Mouse (Mus musculus): ENCODE data around the gene Usp24. TPM values are rescaled to one million over a fixed set of nuclear protein-coding genes. Genes with fewer than 3 reads are reported as not detected.

Usp24 gene
- total and polyA plus RNA-seq, 3 experiments: 27.0 to 40.8 (median 31.9) TPM

- no peak for TF ChIP-seq JUND (IDR thresholded peaks at IDR 0.05; ENCODE audit: low read depth, low read length)
- 0 out of 2 replicates have a peak, but pooled peaks have one; percentile 12 for TF ChIP-seq MAX (IDR thresholded peaks at IDR 0.05; ENCODE audit: low read length)
- peak; percentile 38; the same call in 1 of the 2 replicates for TF ChIP-seq ETS1 (IDR thresholded peaks at IDR 0.05; ENCODE audit: low read depth, low read length)
- no peak for TF ChIP-seq BHLHE40 (IDR thresholded peaks at IDR 0.05; ENCODE audit: borderline replicate concordance, low read depth, low read length)
- no peak for TF ChIP-seq CTCF (IDR thresholded peaks at IDR 0.05 in 2 of 3, conservative IDR thresholded peaks at IDR 0.05 in 1 of 3; ENCODE audit: control insufficient read depth in 1 of 3, insufficient read depth in 1 of 3, low read depth in 2 of 3, low read length in 3 of 3, poor library complexity in 1 of 3, severe bottlenecking in 1 of 3)
- peak; percentile 37; the same call in 1 of the 2 replicates for TF ChIP-seq MXI1 (IDR thresholded peaks at IDR 0.05; ENCODE audit: low read depth, low read length)
- TF ChIP-seq RAD21 (IDR thresholded peaks at IDR 0.05; ENCODE audit: low read depth, low read length): no peak
- no peak for TF ChIP-seq NELFE (IDR thresholded peaks at IDR 0.05; ENCODE audit: low read depth, low read length)
- no peak for TF ChIP-seq ZMIZ1 (IDR thresholded peaks at IDR 0.05; ENCODE audit: low read depth, low read length)
- TF ChIP-seq ZC3H11A (IDR thresholded peaks at IDR 0.05; ENCODE audit: low read depth, low read length): no peak
- TF ChIP-seq KAT2A (conservative IDR thresholded peaks at IDR 0.05; ENCODE audit: low read depth, low read length): no peak
- no peak for TF ChIP-seq USF1 (IDR thresholded peaks at IDR 0.05; ENCODE audit: low read depth, low read length)
- no peak for TF ChIP-seq MEF2A (IDR thresholded peaks at IDR 0.05; ENCODE audit: extremely low read depth, insufficient replicate concordance, low read depth, low read length, poor library complexity, severe bottlenecking)
- peak; percentile 40; the same call in 1 of the 2 replicates for TF ChIP-seq SIN3A (IDR thresholded peaks at IDR 0.05; ENCODE audit: low read length)
- peak; percentile 78 for DNase-seq (ENCODE audit: low read depth, low spot score)
Measured at GRCm38 (mm10) chr4:106281492-106282122, 34.4 kb upstream of the Usp24 start.

GRCm38 (mm10) chr4:106282123-106282510 is 33.9 kb upstream of the Usp24 start:
- Histone ChIP-seq H3K27ac (ENCODE audit: control insufficient read depth, low read depth, low read length) (peak overlapping the region; percentile 51; the same call in 1 of the 2 replicates), H3K4me3 (ENCODE audit: control insufficient read depth in 1 of 2, insufficient read depth in 1 of 2, low read depth in 2 of 2, low read length in 2 of 2) (peak overlapping the region; percentile 72 to 100), H3K79me2 (ENCODE audit: control insufficient read depth, insufficient read depth, low read length, poor library complexity) (no peaks in the 10 kb centered on the region), H3K4me1 (ENCODE audit: control insufficient read depth in 1 of 2, insufficient read depth in 2 of 2, low read length in 2 of 2) (peaks cover 4 to 11% of the 10 kb centered on the region in 2 experiments; a peak in 2 of 4 replicates), H3K9ac (ENCODE audit: control insufficient read depth, low read depth, low read length, poor library complexity, severe bottlenecking) (peak overlapping the region; percentile 30; the same call in 1 of the 2 replicates), H3K27me3 (ENCODE audit: control insufficient read depth in 1 of 2, insufficient read depth in 2 of 2, low read length in 2 of 2) (no peaks in the 10 kb centered on the region), H3K36me3 (ENCODE audit: control insufficient read depth in 1 of 2, insufficient read depth in 2 of 2, low read length in 2 of 2) (peaks cover 0 to 2% of the 10 kb centered on the region in 2 experiments; a peak in 1 of 4 replicates), H3K9me3 (replicated peaks; ENCODE audit: insufficient read depth, low read length) (no peaks in the 10 kb centered on the region)
- TF ChIP-seq HCFC1 (IDR thresholded peaks at IDR 0.05; ENCODE audit: low read depth, low read length): no peak
- TF ChIP-seq ETS1 (IDR thresholded peaks at IDR 0.05; ENCODE audit: low read depth, low read length): no peak
- no peak for TF ChIP-seq ZNF384 (IDR thresholded peaks at IDR 0.05; ENCODE audit: low read depth, low read length)
- peak; percentile 60 for TF ChIP-seq NRF1 (IDR thresholded peaks at IDR 0.05; ENCODE audit: insufficient read depth, low read depth, low read length, poor library complexity, severe bottlenecking)
- no peak for TF ChIP-seq GABPA (IDR thresholded peaks at IDR 0.05; ENCODE audit: low read depth, low read length)
- TF ChIP-seq KAT2A (conservative IDR thresholded peaks at IDR 0.05; ENCODE audit: low read depth, low read length): no peak
- TF ChIP-seq ZKSCAN1 (IDR thresholded peaks at IDR 0.05; ENCODE audit: low read depth, low read length): no peak
- no peak for DNase-seq (ENCODE audit: low read depth, low spot score)

More at GRCm38 (mm10) chr4:106281492-106282122, 34.4 kb upstream of the Usp24 start:
- H3K79me2 ChIP-seq (ENCODE audit: control insufficient read depth, insufficient read depth, low read length, poor library complexity): no peaks in the 10 kb centered on the region
- peaks cover 0 to 2% of the 10 kb centered on the region in 2 experiments; a peak in 1 of 4 replicates for H3K36me3 ChIP-seq (ENCODE audit: control insufficient read depth in 1 of 2, insufficient read depth in 2 of 2, low read length in 2 of 2)
- no peaks in the 10 kb centered on the region for H3K27me3 ChIP-seq (ENCODE audit: control insufficient read depth in 1 of 2, insufficient read depth in 2 of 2, low read length in 2 of 2)
- H3K9me3 ChIP-seq (replicated peaks; ENCODE audit: insufficient read depth, low read length): no peaks in the 10 kb centered on the region
- H3K4me1 ChIP-seq (ENCODE audit: control insufficient read depth in 1 of 2, insufficient read depth in 2 of 2, low read length in 2 of 2): peaks cover under 1 to 11% of the 10 kb centered on the region in 2 experiments; a peak in 2 of 4 replicates
- peak overlapping the region; percentile 72 to 100 for H3K4me3 ChIP-seq (ENCODE audit: control insufficient read depth in 1 of 2, insufficient read depth in 1 of 2, low read depth in 2 of 2, low read length in 2 of 2)
- peak overlapping the region; percentile 56 for H3K9ac ChIP-seq (ENCODE audit: control insufficient read depth, low read depth, low read length, poor library complexity, severe bottlenecking)
- peak overlapping the region; percentile 51; the same call in 1 of the 2 replicates for H3K27ac ChIP-seq (ENCODE audit: control insufficient read depth, low read depth, low read length)
